Mouse (Mus musculus): Measurements from ENCODE around the gene Pnkd.

DNA sequence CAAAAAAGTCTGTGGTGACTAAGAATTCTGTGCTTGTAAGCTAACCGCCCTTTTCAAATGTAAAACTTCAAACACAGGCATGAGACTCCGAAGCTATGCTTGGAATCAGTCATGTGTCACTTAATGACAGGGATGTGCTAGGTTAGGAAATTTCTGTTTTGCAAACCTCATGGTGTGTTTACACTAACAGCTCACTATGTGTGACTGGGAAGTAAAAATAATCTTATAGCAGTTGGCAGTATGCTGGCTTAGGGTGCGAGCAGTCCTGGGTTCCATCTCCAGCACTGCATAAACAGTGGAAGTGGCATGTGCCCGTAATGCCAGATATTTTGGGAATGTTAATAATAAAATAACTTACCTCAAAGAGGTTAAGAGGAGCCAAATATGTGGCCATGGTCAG is 20.2 kb downstream of the Pnkd start:
- TF ChIP-seq TAL1 (IDR thresholded peaks at IDR 0.05; ENCODE audit: low read length) = no peak
- no peak for TF ChIP-seq GATA1 (IDR thresholded peaks at IDR 0.05; ENCODE audit: low read length)
